Mouse (Mus musculus): ENCODE results near the gene Rora. TPM values are rescaled to one million over a fixed set of nuclear protein-coding genes. Genes with fewer than 3 reads are reported as not detected.

Gene Rora
- polyA plus RNA-seq, 1 experiment: 5.0 TPM

GRCm38 (mm10) chr9:69028177-69028576 lies 374.6 kb downstream of the Rora start:
- H3K4me3 ChIP-seq (ENCODE audit: insufficient read depth, low read length): no peak overlapping the region
- no peak overlapping the region for H3K27ac ChIP-seq (ENCODE audit: insufficient read depth, low read depth, low read length)
- no peak for TF ChIP-seq CTCF (IDR thresholded peaks at IDR 0.05; ENCODE audit: low read depth, low read length)
- TF ChIP-seq POLR2A (IDR thresholded peaks at IDR 0.05; ENCODE audit: borderline replicate concordance, low read depth, low read length): no peak

GRCm38 (mm10) chr9:69034301-69034871 lies 380.8 kb downstream of the Rora start:
- Histone ChIP-seq H3K4me1 (ENCODE audit: control insufficient read depth, insufficient read depth, low read length) (no peaks in the 10 kb centered on the region), H3K27ac (ENCODE audit: insufficient read depth, low read depth, low read length) (no peak overlapping the region), H3K4me3 (ENCODE audit: insufficient read depth, low read length) (no peak overlapping the region)
- no peak for TF ChIP-seq CTCF (IDR thresholded peaks at IDR 0.05; ENCODE audit: low read depth, low read length)
- TF ChIP-seq POLR2A (IDR thresholded peaks at IDR 0.05; ENCODE audit: borderline replicate concordance, low read depth, low read length): no peak

More at GRCm38 (mm10) chr9:69028177-69028576, 374.6 kb downstream of the Rora start:
- H3K4me1 ChIP-seq (ENCODE audit: control insufficient read depth, insufficient read depth, low read length): no peaks in the 10 kb centered on the region

- H3K4me1 ChIP-seq (ENCODE audit: control insufficient read depth, insufficient read depth, low read length): no peaks in the 10 kb centered on the region
- TF ChIP-seq CTCF (IDR thresholded peaks at IDR 0.05; ENCODE audit: low read depth, low read length) (no peak), POLR2A (IDR thresholded peaks at IDR 0.05; ENCODE audit: borderline replicate concordance, low read depth, low read length) (no peak)
- H3K27ac ChIP-seq (ENCODE audit: insufficient read depth, low read depth, low read length): no peak overlapping the region
- no peak overlapping the region for H3K4me3 ChIP-seq (ENCODE audit: insufficient read depth, low read length)
Measured at GRCm38 (mm10) chr9:69035456-69035855, 381.9 kb downstream of the Rora start.

DNA sequence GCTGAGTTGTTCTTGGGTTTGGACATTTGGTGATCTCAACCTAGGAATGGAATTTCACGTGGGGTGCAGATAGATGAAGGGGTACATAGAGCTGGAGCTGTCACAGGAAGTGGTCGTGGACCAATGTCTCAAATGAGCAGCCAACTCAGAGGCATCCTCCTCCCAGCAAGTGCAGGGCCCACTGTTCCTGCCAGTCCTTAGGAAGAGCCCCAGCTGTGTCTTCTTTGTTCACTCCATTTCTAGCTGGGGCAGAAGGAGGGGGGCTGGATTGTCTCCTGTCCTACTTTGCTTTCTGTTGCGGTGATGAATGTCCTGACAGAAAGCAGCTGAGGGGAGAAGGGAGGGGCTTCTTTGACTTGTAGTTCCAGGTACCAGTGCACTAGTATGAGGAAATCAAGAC lies 382.7 kb downstream of the Rora start:
- TF ChIP-seq POLR2A (IDR thresholded peaks at IDR 0.05; ENCODE audit: borderline replicate concordance, low read depth, low read length) (no peak), CTCF (IDR thresholded peaks at IDR 0.05; ENCODE audit: low read depth, low read length) (no peak)
- Histone ChIP-seq H3K4me1 (ENCODE audit: control insufficient read depth, insufficient read depth, low read length) (no peaks in the 10 kb centered on the region), H3K27ac (ENCODE audit: insufficient read depth, low read depth, low read length) (no peak overlapping the region), H3K4me3 (ENCODE audit: insufficient read depth, low read length) (no peak overlapping the region)

DNA sequence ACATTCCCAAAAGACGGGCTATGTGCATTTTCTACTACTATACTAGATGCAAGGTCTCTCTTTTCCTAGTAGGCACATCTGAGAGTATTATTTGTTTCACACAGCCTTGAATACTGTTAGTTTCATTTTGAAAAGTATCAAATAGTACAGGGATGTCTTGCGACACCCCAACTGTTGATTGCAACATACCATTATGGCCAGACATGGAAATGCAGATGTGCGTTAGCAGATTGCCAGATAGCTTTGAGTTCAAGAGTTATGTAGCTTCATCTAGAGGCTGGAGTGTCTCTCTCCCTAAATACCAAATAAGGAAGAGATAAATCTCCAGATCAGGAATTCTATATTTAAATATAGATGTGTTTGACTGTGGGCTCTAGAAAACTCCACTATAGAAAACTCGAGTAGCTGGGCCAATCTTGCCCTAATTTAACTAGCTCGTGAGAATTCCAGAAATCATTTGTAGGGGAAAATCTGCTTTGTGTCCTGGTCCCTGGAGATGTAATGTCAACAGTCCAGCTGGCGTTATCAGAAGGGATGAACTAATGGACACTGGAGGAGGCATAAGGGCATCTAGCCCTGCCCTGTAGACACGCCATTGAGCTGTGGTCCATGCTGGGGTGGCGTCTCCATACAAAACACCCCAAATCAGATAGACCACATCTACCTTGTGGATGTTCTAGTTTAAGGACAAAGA lies 390.5 kb downstream of the Rora start:
- no peaks in the 10 kb centered on the region for H3K4me1 ChIP-seq (ENCODE audit: control insufficient read depth, insufficient read depth, low read length)
- no peak overlapping the region for H3K27ac ChIP-seq (ENCODE audit: insufficient read depth, low read depth, low read length)
- no peak for TF ChIP-seq CTCF (IDR thresholded peaks at IDR 0.05; ENCODE audit: low read depth, low read length)
- no peak for TF ChIP-seq POLR2A (IDR thresholded peaks at IDR 0.05; ENCODE audit: borderline replicate concordance, low read depth, low read length)
- no peak overlapping the region for H3K4me3 ChIP-seq (ENCODE audit: insufficient read depth, low read length)

DNA sequence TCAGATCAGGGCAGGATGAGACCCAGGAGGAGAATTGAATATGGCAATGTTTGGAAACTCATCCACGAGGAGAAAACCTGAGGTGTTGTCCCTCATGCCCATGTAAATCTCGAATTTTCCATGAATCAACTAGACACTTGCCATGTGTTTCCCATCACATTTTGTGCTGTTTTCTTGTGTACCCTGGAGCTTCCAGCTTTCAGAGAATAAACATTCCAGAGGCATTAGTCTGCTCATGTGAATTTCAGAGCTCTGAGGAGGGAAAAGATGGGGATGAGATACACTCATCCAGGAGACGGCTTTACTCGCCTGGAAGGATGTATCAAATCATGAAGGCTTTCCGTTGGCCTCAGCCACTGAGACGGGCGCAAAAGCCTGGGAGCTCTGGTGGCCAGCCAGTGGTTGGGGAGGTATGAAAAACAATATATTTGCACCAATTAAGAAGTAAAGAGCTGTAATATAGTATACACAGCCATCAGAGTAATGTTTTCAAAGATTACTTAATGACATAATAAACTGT lies 391.1 kb downstream of the Rora start:
- H3K4me1 ChIP-seq (ENCODE audit: control insufficient read depth, insufficient read depth, low read length): no peaks in the 10 kb centered on the region
- no peak overlapping the region for H3K4me3 ChIP-seq (ENCODE audit: insufficient read depth, low read length)
- no peak for TF ChIP-seq POLR2A (IDR thresholded peaks at IDR 0.05; ENCODE audit: borderline replicate concordance, low read depth, low read length)
- TF ChIP-seq CTCF (IDR thresholded peaks at IDR 0.05; ENCODE audit: low read depth, low read length): no peak
- no peak overlapping the region for H3K27ac ChIP-seq (ENCODE audit: insufficient read depth, low read depth, low read length)

DNA sequence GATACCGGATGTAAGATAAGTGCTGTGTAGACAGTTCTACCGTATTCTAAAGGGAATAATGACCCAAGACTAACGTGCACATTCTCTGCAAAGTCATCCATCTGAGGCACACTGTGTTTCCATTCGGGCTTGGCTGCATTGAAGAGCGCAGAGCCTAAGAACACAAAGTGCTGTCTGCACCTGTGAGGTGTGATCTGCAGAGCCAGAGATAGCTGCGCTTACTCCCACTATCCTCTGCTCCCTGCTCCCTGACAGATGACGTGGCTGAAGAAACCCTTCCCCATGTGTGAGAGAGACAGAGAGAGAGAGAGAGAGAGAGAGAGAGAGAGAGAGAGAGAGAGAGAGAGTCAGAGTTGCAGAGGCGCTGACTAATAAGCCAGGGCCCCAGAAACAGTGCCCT lies 392.3 kb downstream of the Rora start:
- Histone ChIP-seq H3K27ac (ENCODE audit: insufficient read depth, low read depth, low read length) (no peak overlapping the region), H3K4me1 (ENCODE audit: control insufficient read depth, insufficient read depth, low read length) (no peaks in the 10 kb centered on the region), H3K4me3 (ENCODE audit: insufficient read depth, low read length) (no peak overlapping the region)
- no peak for TF ChIP-seq POLR2A (IDR thresholded peaks at IDR 0.05; ENCODE audit: borderline replicate concordance, low read depth, low read length)

DNA sequence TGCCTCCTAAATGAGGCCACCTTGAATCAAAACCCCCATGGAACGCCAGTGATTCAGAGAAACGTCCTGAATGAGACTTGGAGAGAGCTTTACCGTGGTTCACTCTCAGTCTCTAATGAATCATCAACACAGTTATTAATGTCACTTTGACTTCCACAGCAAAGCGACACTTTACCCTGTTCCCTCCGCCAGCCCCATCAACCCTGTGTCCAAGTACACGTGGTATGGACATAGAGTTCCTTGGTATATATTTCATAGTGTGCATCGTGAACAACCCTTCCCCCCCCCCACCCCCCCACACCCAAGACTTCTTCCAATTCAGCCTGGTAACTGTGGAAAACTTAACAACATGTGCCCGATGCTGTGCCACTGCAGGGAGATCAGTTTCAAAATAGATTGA lies 397.3 kb downstream of the Rora start:
- no peak for TF ChIP-seq POLR2A (IDR thresholded peaks at IDR 0.05; ENCODE audit: borderline replicate concordance, low read depth, low read length)
- no peak for TF ChIP-seq CTCF (IDR thresholded peaks at IDR 0.05; ENCODE audit: low read depth, low read length)
- H3K4me1 ChIP-seq (ENCODE audit: control insufficient read depth, insufficient read depth, low read length): no peaks in the 10 kb centered on the region
- no peak overlapping the region for H3K4me3 ChIP-seq (ENCODE audit: insufficient read depth, low read length)
- H3K27ac ChIP-seq (ENCODE audit: insufficient read depth, low read depth, low read length): no peak overlapping the region

GRCm38 (mm10) chr9:69051890-69052289 lies 398.3 kb downstream of the Rora start:
- H3K4me1 ChIP-seq (ENCODE audit: control insufficient read depth, insufficient read depth, low read length): no peaks in the 10 kb centered on the region
- H3K4me3 ChIP-seq (ENCODE audit: insufficient read depth, low read length): no peak overlapping the region
- TF ChIP-seq CTCF (IDR thresholded peaks at IDR 0.05; ENCODE audit: low read depth, low read length) (no peak), POLR2A (IDR thresholded peaks at IDR 0.05; ENCODE audit: borderline replicate concordance, low read depth, low read length) (no peak)
- no peak overlapping the region for H3K27ac ChIP-seq (ENCODE audit: insufficient read depth, low read depth, low read length)

- no peak overlapping the region for H3K4me3 ChIP-seq (ENCODE audit: insufficient read depth, low read length)
- no peak overlapping the region for H3K27ac ChIP-seq (ENCODE audit: insufficient read depth, low read depth, low read length)
- TF ChIP-seq POLR2A (IDR thresholded peaks at IDR 0.05; ENCODE audit: borderline replicate concordance, low read depth, low read length) (no peak), CTCF (IDR thresholded peaks at IDR 0.05; ENCODE audit: low read depth, low read length) (no peak)
- H3K4me1 ChIP-seq (ENCODE audit: control insufficient read depth, insufficient read depth, low read length): no peaks in the 10 kb centered on the region
Measured at GRCm38 (mm10) chr9:69055302-69055701, 401.7 kb downstream of the Rora start.
